Mouse (Mus musculus) heart, postnatal 4 days (tissue): ENCODE data around the gene Drosha. TPM values are rescaled to one million over a fixed set of nuclear protein-coding genes. Genes with fewer than 3 reads are reported as not detected.
"Not testable (repeated sequence)": the region's sequence is repeated elsewhere in the genome, so short reads cannot be mapped to it uniquely, and the experiment has no call there.

ENCODE experiments used
- DNase-seq: peaks from one replicate; pipeline ENCODE4 v3.0.0; 2021
- total RNA-seq, 2 experiments: library from RNA; stranded (reverse); gene quantifications; 2 replicates each; pipeline ENCODE4 v1.2.3; 2021

Drosha gene
- total RNA-seq, result 10 to 100 TPM; 32.5 to 35.4 TPM

DNA sequence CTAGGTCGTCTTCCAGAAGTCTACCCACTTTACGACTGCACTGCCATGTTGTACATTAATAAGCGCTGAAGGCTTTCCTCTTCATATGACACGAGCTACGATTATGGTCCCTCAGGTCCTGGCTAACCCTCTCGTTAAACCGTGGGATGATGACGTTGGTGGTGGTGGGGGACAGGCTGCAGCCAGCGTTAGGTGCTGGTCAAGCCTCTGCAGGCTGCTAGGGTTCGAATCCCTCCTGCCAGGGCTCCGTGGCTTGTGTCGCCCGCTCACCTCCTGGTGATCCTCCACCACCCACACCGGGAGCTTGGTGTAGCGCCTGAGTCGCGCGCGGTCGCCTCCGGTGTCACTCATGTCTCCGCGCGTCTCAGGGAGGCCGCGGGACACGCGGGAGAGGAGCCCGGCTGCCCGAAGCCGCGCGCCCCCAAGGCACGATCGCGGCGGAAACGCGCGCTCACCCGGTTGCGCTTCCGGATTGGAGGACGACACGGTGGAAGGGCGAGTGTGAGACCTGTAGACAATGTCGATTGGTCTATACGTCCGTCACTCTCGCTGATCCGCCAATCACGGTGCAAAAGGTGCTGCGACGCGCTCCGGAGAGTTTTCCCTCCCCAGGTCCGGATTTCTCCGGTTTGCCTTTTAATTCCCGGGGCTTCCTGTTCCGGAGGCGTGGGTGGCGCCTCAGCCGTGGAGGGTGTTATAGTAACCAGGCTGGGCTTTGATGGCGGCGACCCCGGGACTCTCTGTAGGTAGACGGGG is at the start of gene Drosha, which contains the start of gene 6030458C11Rik:
Gene Drosha, plus strand, starts transcription at position 619 of the 756 bp plus-strand sequence.
Gene 6030458C11Rik, minus strand, starts transcription at position 453 of the 756 bp plus-strand sequence.
- DNase-seq, result peak; percentile 99

DNA sequence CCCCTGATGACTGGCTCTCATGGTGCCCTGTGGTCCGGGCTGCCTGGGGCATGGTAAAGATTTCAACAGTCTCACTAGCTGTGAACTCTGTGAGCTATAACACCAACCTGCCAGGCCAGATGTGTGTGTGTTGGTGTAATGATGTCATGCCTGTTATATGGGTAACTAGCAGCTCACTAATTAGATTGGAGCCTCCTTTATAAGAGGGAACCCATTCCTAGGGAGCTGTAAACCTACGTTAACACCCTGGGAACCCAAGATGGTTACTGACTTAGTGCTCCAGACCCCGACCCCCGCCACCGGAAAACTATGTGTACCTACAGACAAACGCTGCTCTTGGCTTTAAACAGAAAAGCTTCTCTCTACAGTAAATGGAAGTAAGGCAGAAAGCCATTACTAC is 43.3 kb upstream of the Drosha start:
- no peak for DNase-seq

DNA sequence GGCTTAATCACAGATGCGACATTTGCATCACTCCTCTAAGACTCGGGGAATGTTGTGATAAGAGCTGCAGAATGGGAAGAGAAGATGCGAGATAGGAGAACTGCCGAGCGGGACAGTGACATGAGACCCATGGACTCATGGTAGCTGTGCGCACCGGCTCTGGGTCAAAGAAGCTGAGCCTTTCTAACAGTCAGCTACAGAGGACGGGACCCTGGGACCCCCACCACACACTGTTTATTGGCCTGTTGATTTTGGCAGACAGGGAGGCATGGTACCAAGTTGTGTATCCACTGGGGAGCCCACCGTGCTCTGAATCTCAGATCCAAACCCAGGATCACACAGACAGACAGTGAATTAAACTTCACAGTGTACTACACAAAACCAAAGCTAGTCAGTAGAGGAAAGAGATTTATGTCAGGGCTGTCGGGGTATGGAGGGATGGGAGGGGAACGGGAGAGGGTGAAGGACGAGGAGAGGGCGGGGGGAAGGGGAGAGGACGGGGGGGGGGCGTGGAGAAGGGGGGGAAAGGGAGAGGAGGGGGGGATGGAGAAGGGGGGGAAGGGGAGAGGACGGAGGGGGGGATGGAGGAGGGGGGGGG is 42.8 kb upstream of the Drosha start:
- DNase-seq, result no peak

DNA sequence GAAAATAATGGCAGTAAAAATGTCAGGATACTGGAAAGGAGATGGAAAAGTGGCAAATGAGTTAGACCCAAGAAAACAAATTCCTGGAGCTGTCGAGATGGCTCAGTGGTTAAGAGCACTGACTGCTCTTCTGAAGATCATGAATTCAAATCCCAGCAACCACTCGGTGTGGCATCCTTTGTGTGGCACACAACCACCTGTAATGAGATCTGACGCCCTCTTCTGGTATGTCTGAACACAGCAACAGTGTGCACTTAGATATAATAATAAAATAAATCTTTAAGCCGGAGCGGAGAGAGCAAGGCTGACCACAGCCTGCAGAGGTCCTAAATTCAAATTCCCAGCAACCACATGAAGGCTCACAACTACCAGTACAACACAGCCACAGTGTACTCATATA is 36.1 kb upstream of the Drosha start:
- no peak for DNase-seq

DNA sequence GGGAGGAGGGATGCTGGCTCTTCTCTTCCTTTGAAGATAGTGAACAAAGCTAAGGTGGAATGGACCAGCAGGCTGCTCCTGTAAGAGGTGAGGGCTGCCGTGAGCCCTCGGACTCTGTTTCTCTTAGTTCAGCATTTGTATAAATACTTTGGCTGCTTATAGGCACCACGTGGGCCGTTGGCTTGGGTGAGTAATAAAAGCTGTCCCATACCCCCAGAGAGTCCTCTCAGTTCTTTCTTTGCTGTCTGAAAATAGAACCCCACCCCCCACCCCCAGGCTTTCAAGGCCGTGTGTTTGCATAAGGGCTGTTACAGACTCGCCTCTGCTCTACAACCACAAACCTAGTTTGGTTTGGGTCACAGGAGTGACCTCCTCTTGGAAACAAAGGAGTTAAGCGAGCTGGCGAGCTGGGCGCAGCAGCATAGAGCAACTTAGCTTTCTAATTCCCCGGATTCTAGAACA is 35.2 kb upstream of the Drosha start:
- peak; percentile 20 for DNase-seq

DNA sequence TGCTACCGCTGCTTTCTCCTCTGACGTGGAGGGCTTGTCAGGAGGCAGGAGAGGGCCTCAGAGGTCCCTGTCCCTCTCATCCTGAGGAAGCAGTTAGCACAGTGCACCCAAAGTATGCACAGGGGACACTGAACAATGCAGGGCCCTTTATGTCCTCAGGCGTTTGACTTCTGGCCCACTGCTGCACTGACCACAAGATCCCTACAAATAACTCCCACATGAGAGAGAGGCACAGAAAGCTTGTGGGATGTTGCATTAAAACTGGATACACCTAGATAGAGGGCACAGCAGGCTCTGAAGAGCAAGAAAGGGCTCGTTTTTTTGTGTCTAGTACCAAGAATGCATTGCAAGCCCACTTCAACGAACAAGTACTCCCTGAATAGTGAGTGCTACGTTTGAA is 30.3 kb upstream of the Drosha start:
- DNase-seq, result no peak

DNA sequence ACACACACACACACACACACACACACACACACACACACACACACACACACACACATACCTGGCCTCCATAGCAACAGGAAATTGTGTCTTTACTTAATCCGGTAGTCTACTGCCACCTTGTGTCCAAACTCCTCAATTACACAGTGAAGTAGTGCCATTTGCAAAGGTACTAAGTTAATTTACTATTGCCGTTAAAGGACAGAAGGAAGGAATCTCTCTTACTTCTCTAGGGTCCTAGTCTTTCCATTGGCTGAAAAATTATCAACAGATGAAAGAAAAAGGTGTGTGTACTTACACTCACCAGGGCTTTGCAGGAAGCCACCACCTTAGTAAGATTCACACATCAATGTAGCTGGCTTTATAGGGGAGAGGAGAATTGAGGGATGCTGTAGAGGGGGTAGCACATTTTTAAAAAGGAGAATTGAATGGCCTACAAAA is 29.1 kb upstream of the Drosha start:
- peak; percentile 74 for DNase-seq

DNA sequence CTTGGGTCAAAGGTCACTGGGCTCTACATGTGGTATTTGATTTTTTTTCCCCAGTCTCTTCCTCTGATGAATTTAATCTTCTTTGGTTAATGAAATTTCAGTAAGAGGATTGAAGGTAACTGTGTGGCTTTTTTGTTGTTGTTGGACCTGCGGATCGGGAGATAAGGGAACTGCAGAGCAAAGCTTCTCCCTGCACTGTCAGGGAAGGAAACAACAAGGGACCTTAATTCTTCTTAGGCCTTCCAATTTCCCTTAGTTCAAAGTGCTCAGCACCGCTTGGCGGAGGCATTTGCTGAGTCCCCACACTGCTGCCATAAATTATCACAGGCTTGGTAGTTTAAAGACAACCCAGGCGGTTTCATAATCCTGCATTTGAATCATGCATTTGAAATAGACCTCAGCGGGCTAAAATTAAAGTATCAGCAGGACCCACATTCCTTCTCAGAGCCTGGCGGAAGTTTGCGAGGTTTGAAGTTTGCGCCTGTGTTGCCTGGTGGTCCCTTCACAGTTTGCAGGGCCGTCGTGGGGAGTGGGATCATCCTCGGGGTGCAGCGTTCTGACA is 28.6 kb upstream of the Drosha start:
- DNase-seq, result no peak

DNA sequence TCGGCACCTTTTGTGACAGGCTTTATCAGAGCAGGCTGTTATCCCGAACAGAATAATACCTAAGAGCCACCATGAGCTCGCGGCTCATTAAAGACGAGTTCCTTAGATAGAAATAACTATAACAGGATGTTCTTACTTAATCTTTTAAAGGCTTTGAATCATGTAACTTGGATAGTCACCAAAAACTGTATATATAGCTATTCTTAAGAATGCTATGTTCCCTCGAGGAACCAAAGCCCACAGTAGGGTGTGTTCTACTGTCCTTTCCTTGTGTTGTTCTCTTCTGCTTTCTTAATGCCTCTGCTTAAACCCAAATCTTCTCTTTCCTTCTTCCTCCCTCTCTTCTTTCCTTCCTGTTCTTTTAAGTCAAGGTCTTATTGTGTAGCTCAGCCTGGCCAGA is 26.6 kb upstream of the Drosha start:
- DNase-seq, result no peak

DNA sequence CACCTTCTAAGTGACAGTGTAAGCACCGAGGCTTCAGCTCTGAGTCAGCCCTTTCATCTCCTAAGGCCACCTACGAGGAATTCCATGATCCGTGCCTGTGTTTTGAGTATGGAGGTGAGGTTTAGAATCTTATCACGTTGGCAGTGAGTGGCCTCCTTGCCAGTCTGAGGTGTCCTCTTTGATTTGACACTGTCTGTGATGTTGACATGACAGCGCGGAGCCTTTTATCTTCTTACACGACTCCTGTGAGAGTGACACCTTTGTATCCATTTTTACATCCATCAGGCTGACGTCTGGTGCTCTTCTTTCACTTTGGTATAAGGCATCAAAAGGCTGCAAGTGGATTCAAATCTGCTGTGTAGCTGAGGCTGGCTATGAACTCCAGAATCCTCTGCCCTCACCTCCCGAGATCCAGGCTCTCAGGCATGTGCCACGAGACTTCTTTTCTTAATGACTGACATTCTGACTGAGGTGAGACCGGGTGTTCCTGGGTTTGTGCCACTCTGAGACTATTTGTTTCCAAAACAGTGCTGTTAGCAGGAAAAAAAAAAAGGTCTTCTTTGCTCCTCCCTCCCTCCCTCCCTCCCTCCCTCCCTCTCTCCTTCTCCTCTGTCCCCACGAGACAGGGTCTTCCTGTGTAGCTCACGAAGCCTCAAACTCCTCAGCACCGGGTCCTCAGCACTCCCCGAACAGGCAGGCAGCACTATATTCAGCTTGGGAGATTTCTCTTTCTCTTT is 24.0 kb upstream of the Drosha start:
- DNase-seq, result no peak

DNA sequence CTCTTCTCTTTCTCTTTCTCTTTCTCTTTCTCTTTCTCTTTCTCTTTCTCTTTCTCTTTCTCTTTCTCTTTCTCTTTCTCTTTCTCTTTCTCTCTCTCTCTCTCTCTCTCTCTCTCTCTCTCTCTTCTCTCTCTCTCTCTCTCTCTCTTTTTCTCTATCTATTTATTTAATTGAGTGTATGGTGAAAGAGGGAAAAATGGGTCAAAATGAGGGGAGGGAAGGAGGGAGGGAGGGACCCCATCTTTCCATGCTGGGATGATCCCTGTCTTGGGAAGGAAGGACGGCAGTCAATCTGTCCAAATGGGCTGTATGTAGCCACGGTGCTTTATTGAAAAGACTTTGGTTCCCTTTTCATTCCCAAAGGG is 23.5 kb upstream of the Drosha start:
- not testable (repeated sequence) for DNase-seq

DNA sequence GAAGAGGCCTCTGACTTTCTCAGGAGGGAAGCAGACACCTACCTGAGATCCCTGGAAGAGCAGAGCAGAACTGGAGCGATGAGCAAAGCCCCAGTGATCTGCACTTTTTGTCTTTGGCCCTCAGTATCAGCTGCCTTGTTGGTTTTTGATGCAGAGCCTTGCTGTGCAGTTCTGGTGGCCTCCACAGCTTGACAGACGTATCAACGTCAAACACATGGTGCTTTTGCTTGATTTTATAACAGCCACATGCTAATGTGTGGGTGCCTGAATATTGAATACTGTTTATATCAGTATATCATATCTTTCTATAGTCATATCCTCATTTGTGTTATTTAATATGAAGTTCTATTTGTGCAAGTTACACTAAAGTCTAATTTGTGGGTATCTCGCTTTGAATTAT is 19.5 kb upstream of the Drosha start:
- no peak for DNase-seq

DNA sequence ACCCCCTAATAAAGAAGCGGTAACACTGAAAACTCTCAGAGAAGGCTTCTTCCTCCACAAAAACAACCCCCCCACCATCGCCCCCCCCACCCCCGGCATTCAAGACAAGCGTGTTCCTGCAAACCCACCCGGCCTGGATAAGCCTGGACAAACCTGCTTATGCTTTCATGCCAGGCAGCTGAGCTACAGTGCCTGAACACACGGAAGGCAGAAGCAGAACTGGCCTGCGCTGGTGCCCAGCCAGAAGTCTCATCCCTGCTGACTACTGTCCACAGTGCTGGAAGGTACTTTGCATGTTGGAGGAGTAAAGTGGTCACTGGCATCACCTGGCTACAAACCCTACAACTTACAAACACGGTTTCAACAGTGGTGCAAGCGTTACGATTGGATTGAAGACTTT is 17.5 kb upstream of the Drosha start:
- no peak for DNase-seq

DNA sequence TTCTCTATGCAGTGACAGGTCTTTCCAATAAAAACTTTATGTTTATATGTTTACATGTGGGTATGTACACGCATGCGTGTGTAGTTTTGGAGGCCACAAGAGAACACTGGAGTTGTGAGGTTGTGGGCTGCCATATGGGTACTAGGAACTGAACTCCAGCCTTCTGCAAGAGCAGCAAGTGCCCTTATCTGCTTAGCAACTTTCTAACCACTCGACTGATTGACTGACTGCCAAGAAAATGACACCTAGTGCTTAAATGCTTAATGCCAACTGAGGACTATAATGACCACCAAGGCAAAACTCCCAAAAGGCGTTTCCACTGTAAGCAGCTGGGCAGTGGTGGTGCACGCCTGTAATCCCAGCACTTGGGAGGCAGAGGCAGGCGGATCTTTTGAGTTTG is 15.3 kb upstream of the Drosha start:
- DNase-seq, result no peak

DNA sequence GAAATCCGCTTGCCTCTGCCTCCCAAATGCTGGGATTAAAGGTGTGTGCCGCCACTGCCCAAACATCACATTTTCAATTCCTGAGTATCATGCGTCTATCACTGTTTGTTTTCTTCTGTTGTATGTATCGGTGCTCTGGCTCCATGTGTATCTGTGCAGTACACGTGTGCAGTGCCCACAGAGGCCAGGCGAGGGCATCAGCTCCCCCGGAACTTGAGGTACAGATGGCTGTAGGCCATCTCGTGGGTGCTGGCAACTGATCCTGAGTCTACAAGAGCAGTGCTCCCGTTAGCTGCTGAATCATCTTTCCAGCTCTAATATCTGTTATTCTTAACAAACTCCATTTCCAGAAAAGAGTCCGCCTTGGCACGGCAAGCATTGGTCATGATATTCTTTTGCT is 12.0 kb upstream of the Drosha start:
- no peak for DNase-seq

DNA sequence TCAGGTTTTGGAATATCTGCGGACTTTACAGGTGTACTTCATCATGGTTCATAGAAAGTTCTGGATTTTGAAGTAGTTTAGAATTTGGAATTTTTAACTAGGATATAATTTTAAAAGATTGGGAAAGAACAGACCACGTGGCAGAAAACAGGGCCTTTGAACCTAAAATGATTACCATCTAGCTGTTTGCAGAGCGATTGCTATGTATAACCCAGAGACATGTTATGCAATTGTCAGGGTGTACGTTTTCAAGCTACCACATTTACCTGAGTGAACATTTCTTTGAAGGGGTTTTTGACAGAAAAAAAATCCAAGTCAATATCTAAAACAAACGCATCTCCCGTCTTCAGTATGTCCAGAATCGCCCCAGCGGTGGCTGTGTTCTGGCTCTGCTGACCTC is 7.0 kb upstream of the Drosha start:
- no peak for DNase-seq

DNA sequence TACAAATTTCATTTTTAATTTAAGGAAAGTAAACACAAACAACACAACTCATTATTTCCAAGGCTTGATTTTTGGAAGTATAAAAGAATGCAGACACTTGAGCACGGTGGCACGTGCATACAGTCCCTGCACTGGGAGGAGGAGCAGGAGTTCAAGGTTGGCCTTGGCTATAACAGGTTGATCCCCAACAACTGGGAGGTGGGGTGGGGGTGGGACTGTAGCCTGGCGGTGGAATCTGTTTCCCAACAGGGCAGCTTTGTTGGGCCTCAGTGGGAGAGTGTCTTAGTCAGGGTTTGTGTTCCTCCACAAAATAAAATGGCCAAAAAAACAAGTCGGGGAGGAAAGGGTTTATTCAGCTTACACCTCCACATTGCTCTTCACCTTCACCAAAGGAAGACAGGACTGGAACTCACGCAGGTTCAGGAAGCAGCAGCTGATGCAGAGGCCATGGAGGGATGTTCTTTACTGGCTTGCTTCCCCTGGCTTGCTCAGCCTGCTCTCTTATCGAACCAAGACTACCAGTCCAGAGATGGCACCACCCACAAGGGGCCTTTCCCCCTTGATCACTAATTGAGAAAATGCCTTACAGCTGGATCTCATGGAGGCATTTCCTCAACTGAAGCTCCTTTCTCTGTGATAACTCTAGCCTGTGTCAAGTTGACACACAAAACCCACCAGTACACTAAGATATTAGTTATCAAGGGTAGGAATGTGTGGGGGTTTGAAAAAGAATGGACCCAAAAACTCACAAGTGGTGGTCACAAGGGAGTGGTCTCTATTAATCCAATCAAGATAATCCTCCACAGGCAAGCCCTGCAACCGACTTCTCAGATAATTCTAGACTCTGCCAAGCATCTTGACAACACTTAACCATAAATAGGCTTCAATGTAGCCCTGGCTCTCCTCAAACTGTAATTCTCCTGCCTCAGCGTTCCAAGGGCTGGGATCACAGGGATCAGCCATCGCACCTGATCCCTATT is 1.9 kb upstream of the Drosha start:
- DNase-seq, result no peak

DNA sequence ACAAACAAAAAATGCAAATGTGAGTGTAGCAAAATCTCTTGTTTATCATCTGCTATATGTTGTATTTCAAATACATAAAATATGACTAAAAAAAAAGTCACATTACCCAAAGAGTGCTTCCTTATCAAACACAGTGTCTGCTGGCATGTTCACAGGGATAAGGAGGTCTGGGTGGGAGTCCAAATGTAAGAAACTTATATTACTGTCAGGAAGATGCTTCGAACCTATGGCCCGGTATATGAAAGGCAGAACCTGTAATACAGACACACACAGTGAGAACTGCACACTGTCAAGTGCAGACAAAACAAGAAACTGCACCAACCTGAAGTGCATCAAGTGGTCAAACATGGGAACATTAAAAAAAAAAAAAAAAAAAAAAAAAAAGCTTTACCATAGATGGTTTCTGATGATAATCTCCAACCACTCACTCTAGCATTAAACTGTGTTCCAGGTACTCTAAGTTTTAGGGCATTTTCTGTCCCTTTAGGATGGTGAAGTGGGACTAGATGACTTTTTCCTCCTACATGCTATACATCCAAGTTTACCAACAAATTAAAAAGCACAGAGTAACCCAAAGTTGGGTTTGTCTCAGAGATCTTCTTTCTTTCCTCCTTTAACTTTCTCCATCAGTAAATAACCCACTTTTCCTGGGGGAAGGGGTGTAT is 1.0 kb upstream of the Drosha start:
- DNase-seq, result no peak

DNA sequence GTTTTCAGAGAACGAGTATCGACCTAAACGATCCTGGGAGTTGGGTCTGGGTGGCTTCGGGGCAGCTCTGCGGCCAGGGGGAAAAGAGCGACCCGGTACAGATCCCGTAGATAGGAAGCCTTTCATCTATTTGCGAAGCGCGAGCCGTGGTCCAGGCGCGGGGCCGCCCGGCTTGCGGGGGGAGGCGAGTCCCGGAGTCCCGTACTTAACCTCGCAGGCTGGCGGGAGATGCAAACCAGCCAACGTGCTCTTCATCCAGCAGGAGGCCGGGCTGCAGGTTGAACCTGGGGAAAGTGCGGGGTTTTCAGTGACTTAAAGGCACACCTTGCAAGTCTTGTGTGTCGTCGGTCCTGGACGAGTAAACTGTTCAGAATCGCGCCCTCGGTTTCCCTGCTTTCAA is 350 bp downstream of the Drosha start:
- no peak for DNase-seq

DNA sequence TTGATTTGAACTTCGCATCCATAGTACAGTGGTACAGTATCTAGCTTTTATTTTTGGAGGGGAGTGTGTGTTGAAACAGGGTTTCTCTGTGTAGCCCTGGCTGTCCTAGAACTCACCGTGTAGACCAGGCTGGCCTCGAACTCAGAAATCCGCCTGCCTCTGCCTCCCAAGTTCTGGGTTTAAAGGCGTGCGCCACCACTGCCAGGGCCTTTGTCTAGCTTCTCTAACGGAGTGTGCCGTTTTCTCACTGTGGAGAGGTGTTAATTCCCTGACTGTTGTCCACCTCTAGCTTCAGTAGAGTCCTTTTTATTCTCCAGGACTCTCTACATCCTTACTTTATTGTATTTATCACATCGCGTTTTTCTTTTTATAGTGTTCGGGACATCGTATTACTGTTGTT is 793 bp downstream of the Drosha start:
- DNase-seq, result no peak

DNA sequence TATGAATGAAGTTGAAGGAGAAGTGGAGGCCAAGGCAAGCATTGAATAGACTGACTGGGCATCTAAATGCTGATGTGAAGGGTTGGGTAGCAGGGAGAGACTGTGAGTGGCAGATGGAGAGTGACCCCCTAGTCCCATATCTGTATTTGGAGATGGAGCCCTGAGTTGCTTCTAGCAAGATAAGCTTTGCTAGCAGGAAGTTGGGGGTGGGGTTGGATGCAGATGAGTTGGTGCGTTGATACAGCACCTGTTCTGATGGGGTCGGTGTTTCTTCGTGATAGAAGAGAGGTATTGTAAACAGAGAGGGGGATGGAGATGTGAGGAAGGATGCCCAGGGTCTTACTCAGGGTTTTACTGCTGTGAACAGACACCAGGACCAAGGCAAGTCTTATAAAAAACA is 5.3 kb downstream of the Drosha start:
- DNase-seq, result no peak
